Mouse (Mus musculus) MEL (cell line): ENCODE measurements around the gene Ablim1. TPM values are rescaled to one million over a fixed set of nuclear protein-coding genes. Genes with fewer than 3 reads are reported as not detected.

Experiments
- DNase-seq: peaks from one replicate; pipeline ENCODE4 v3.0.0; 2011; ENCODE audit warnings: low read depth, low spot score
- H3K27ac ChIP-seq: 2 replicates; pipeline ENCODE4 v1.5.1; 2012; ENCODE audit warnings: low read depth, mild to moderate bottlenecking, control low read depth, low read length, moderate library complexity; ENCODE audit not compliant: control insufficient read depth
- H3K27me3 ChIP-seq, 2 experiments: fragments of 150-350 bp in 1 of 2; sonication (generic) in 1 of 2; 2 replicates each; pipeline ENCODE4 v1.6.1; 2012; ENCODE audit warnings: low read length in 2 of 2, mild to moderate bottlenecking in 2 of 2, improper control_type of control experiment in 1 of 2, moderate library complexity in 1 of 2; ENCODE audit not compliant: insufficient read depth in 2 of 2, control insufficient read depth in 1 of 2
- H3K36me3 ChIP-seq, 2 experiments: 2 replicates each; pipeline ENCODE4 v1.6.1; 2012 to 2014; ENCODE audit warnings: low read length in 2 of 2, improper control_type of control experiment in 1 of 2, inconsistent platforms in 1 of 2, mild to moderate bottlenecking in 1 of 2; ENCODE audit not compliant: insufficient read depth in 2 of 2, control insufficient read depth in 1 of 2
- H3K4me1 ChIP-seq, 2 experiments: fragments of 150-350 bp in 1 of 2; sonication (generic) in 1 of 2; 2 replicates each; pipeline ENCODE4 v1.6.1; 2012; ENCODE audit warnings: low read length in 2 of 2, improper control_type of control experiment in 1 of 2, mild to moderate bottlenecking in 1 of 2; ENCODE audit not compliant: insufficient read depth in 2 of 2, control insufficient read depth in 1 of 2
- H3K4me3 ChIP-seq, 2 experiments: fragments of 150-350 bp in 1 of 2; sonication (generic) in 1 of 2; 2 replicates each; pipeline ENCODE4 v1.5.1; 2012; ENCODE audit warnings: low read depth in 2 of 2, low read length in 2 of 2, mild to moderate bottlenecking in 2 of 2, moderate library complexity in 2 of 2, control low read depth in 1 of 2, improper control_type of control experiment in 1 of 2; ENCODE audit not compliant: control insufficient read depth in 1 of 2, insufficient read depth in 1 of 2
- H3K79me2 ChIP-seq: 2 replicates; pipeline ENCODE4 v1.6.1; 2012; ENCODE audit warnings: mild to moderate bottlenecking, low read length, moderate library complexity; ENCODE audit not compliant: control insufficient read depth, poor library complexity, insufficient read depth
- H3K9ac ChIP-seq: 2 replicates; pipeline ENCODE4 v1.6.1; 2012; ENCODE audit warnings: low read depth, mild to moderate bottlenecking, control low read depth, low read length, moderate library complexity; ENCODE audit not compliant: control insufficient read depth, poor library complexity, severe bottlenecking
- H3K9me3 ChIP-seq: fragments of 150-350 bp; sonication (generic); replicated peaks from 2 replicates; pipeline ENCODE4 v1.6.1; 2012; ENCODE audit warnings: mild to moderate bottlenecking, low read length, improper control_type of control experiment, moderate library complexity; ENCODE audit not compliant: insufficient read depth
- GABPA ChIP-seq: IDR thresholded peaks from 2 replicates; pipeline ENCODE4 v1.6.1; 2012; ENCODE audit warnings: low read depth, mild to moderate bottlenecking, inconsistent platforms, low read length, improper control_type of control experiment, moderate library complexity
- GATA1 ChIP-seq: IDR thresholded peaks from 2 replicates; pipeline ENCODE4 v1.6.1; 2011; ENCODE audit warnings: low read depth, low read length, improper control_type of control experiment
- MAX ChIP-seq: IDR thresholded peaks from 2 replicates; pipeline ENCODE4 v1.6.1; 2011; ENCODE audit warnings: low read length, improper control_type of control experiment
- MAZ ChIP-seq: IDR thresholded peaks from 2 replicates; pipeline ENCODE4 v1.6.1; 2012; ENCODE audit warnings: low read depth, mild to moderate bottlenecking, inconsistent platforms, low read length, improper control_type of control experiment
- MXI1 ChIP-seq: IDR thresholded peaks from 2 replicates; pipeline ENCODE4 v1.6.1; 2011; ENCODE audit warnings: mild to moderate bottlenecking, low read depth, low read length, improper control_type of control experiment
- NELFE ChIP-seq: IDR thresholded peaks from 2 replicates; pipeline ENCODE4 v1.6.1; 2011; ENCODE audit warnings: low read depth, low read length, improper control_type of control experiment
- POLR2AphosphoS2 ChIP-seq: IDR thresholded peaks from 2 replicates; pipeline ENCODE4 v1.6.1; 2011; ENCODE audit warnings: low read length, improper control_type of control experiment
- SMC3 ChIP-seq: IDR thresholded peaks from 2 replicates; pipeline ENCODE4 v1.6.1; 2011; ENCODE audit warnings: low read depth, low read length, improper control_type of control experiment
- USF1 ChIP-seq: IDR thresholded peaks from 2 replicates; pipeline ENCODE4 v1.6.1; 2014; ENCODE audit warnings: low read depth, mild to moderate bottlenecking, inconsistent platforms, low read length, improper control_type of control experiment, moderate library complexity
- ZKSCAN1 ChIP-seq: IDR thresholded peaks from 2 replicates; pipeline ENCODE4 v1.6.1; 2012; ENCODE audit warnings: low read depth, mild to moderate bottlenecking, inconsistent platforms, low read length, improper control_type of control experiment, moderate library complexity
- ZMIZ1 ChIP-seq: IDR thresholded peaks from 2 replicates; pipeline ENCODE4 v1.6.1; 2012; ENCODE audit warnings: low read depth, mild to moderate bottlenecking, inconsistent platforms, low read length, improper control_type of control experiment, moderate library complexity
- polyA plus RNA-seq, 2 experiments: library from polyadenylated mRNA; stranded (reverse) in 1 of 2; unstranded in 1 of 2; fragments of >175 nt in 1 of 2; fragments of >200 nt in 1 of 2; gene quantifications; 2 replicates each; pipeline versions ENCODE4 v1.2.1 to v1.2.4; 2012; ENCODE audit warnings: low replicate concordance in 2 of 2, low read depth in 1 of 2; ENCODE audit not compliant: insufficient read length in 2 of 2, insufficient read depth in 1 of 2, missing spikeins in 1 of 2
- total RNA-seq: library from RNA; depleted of rRNA; stranded (reverse); fragments of 300-350 nt; gene quantifications from 2 replicates; pipeline ENCODE4 v1.2.3, GENCODE M21; 2012

The Ablim1 gene
- total and polyA plus RNA-seq, 3 experiments, result not detected

GRCm38 (mm10) chr19:57349096-57349495 is 34.4 kb upstream of the Ablim1 start:
- Histone ChIP-seq H3K4me3 (no peak overlapping the region), H3K27ac (no peak overlapping the region), H3K36me3 (no peaks in the 10 kb centered on the region), H3K27me3 (no peaks in the 10 kb centered on the region), H3K9ac (no peak overlapping the region), H3K4me1 (no peaks in the 10 kb centered on the region), H3K79me2 (no peaks in the 10 kb centered on the region), H3K9me3 (no peaks in the 10 kb centered on the region)
- no peak for DNase-seq
- TF ChIP-seq MAZ (no peak), USF1 (peak; percentile 25; the same call in 1 of the 2 replicates), SMC3 (no peak), MAX (no peak), GABPA (no peak), ZMIZ1 (no peak), MXI1 (no peak), ZKSCAN1 (no peak), NELFE (no peak)

- H3K4me3 ChIP-seq, result no peak overlapping the region
- no peaks in the 10 kb centered on the region for H3K27me3 ChIP-seq
These were observed 30.0 kb upstream of the Ablim1 start for GRCm38 (mm10) chr19:57344678-57345077.

GRCm38 (mm10) chr19:57343860-57344259 is 29.1 kb upstream of the Ablim1 start:
- no peaks in the 10 kb centered on the region for H3K9me3 ChIP-seq
- H3K27me3 ChIP-seq, result no peaks in the 10 kb centered on the region
- peak; percentile 64 for TF ChIP-seq USF1
- TF ChIP-seq POLR2AphosphoS2, result no peak
- no peak for TF ChIP-seq GATA1
- no peak for DNase-seq
- no peak overlapping the region; the same call in 1 of the 2 replicates for H3K27ac ChIP-seq
- H3K4me1 ChIP-seq, result peaks cover 21 to 25% of the 10 kb centered on the region in 2 experiments
- no peaks in the 10 kb centered on the region for H3K79me2 ChIP-seq
- H3K9ac ChIP-seq, result no peak overlapping the region
- H3K36me3 ChIP-seq, result peaks cover 0 to 23% of the 10 kb centered on the region in 2 experiments; a peak in 2 of 4 replicates
- H3K4me3 ChIP-seq, result no peak overlapping the region

More at GRCm38 (mm10) chr19:57344678-57345077, 30.0 kb upstream of the Ablim1 start:
- H3K27ac ChIP-seq, result no peak overlapping the region
- peaks cover 16 to 20% of the 10 kb centered on the region in 2 experiments for H3K4me1 ChIP-seq
- no peak for DNase-seq
- H3K79me2 ChIP-seq, result no peaks in the 10 kb centered on the region
- no peaks in the 10 kb centered on the region for H3K9me3 ChIP-seq
- no peak overlapping the region for H3K9ac ChIP-seq
- TF ChIP-seq SMC3, result no peak
- H3K36me3 ChIP-seq, result peaks cover 0 to 17% of the 10 kb centered on the region in 2 experiments; a peak in 2 of 4 replicates
